Mouse (Mus musculus) stomach, embryonic 16.5 days (tissue): ENCODE measurements around the gene Tardbp. TPM values are rescaled to one million over a fixed set of nuclear protein-coding genes. Genes with fewer than 3 reads are reported as not detected.
A peak's percentile ranks its signal among the peaks of the same experiment; 100 is the strongest.

Experiments
- ATAC-seq: fragments of 200-750 bp; cut with Nextera tagmentation; 2 replicates; pipeline ENCODE4 v1.8.0; 2017; ENCODE audit warnings: moderate number of reproducible peaks, moderate TSS enrichment; ENCODE audit not compliant: insufficient read depth, low FRiP score
- H3K27ac ChIP-seq: fragments of 300-500 bp; sonication (generic); 2 replicates; pipeline ENCODE4 v1.5.1; 2014; ENCODE audit warnings: low read length
- H3K27me3 ChIP-seq: fragments of 300-500 bp; sonication (generic); 2 replicates; pipeline ENCODE4 v1.6.1; 2014; ENCODE audit warnings: low read length, control low read depth, mixed read lengths; ENCODE audit not compliant: control insufficient read depth, insufficient read depth
- H3K36me3 ChIP-seq: fragments of 300-500 bp; sonication (generic); 2 replicates; pipeline ENCODE4 v1.6.1; 2014; ENCODE audit warnings: low read length; ENCODE audit not compliant: control insufficient read depth, insufficient read depth
- H3K4me1 ChIP-seq: fragments of 300-500 bp; sonication (generic); 2 replicates; pipeline ENCODE4 v1.6.1; 2014; ENCODE audit warnings: low read length, control low read depth, mixed read lengths; ENCODE audit not compliant: control insufficient read depth, insufficient read depth
- H3K4me2 ChIP-seq: fragments of 300-500 bp; sonication (generic); 2 replicates; pipeline ENCODE4 v1.6.1; 2014; ENCODE audit warnings: low read depth, low read length, mixed read lengths
- H3K4me3 ChIP-seq: fragments of 300-500 bp; sonication (generic); replicated peaks from 2 replicates; pipeline ENCODE4 v1.5.1; 2014; ENCODE audit warnings: mild to moderate bottlenecking, low read length
- H3K9ac ChIP-seq: fragments of 300-500 bp; sonication (generic); 2 replicates; pipeline ENCODE4 v1.6.1; 2014; ENCODE audit warnings: low read length
- H3K9me3 ChIP-seq: fragments of 300-500 bp; sonication (generic); replicated peaks from 2 replicates; pipeline ENCODE4 v1.6.1; 2016; ENCODE audit warnings: low read length, control low read depth; ENCODE audit not compliant: control insufficient read depth
- WGBS: fragments of 180-500 bp; shearing (Covaris S2); extraction: QIAGEN DNeasy Blood & Tissue Kit; methylation state at CpG from one replicate; pipeline ENCODE4 v1.1.7; 2014; 5-methylcytosine and 5-hydroxymethylcytosine counted together
- polyA plus RNA-seq: library from polyadenylated mRNA; unstranded; fragments of >200 nt; fragmentation: Nextera tagmentation; extraction: Ambion mirVana; gene quantifications from 2 replicates; pipeline ENCODE4 v1.2.1, GENCODE M21; 2015

Tardbp gene
- polyA plus RNA-seq, 1 experiment from 2014 or later = 284 TPM

- Histone ChIP-seq H3K4me1 (no peaks in the 10 kb centered on the region), H3K9ac (no peak overlapping the region), H3K4me2 (no peak overlapping the region), H3K27me3 (no peaks in the 10 kb centered on the region), H3K27ac (no peak overlapping the region), H3K9me3 (no peaks in the 10 kb centered on the region; the same call in 1 of the 2 replicates), H3K36me3 (peaks cover 37% of the 10 kb centered on the region), H3K4me3 (no peak overlapping the region)
- WGBS = 93% methylated on average over 12 of the region's 12 CpGs
- no peak for ATAC-seq
Measured at GRCm38 (mm10) chr4:148598826-148599225, 28.0 kb downstream of the Tardbp start.

GRCm38 (mm10) chr4:148596731-148597130 lies 30.1 kb downstream of the Tardbp start:
- WGBS = 95% methylated on average over 3 of the region's 3 CpGs
- H3K9me3 ChIP-seq = no peaks in the 10 kb centered on the region; the same call in 1 of the 2 replicates
- 0 out of 2 replicates have a peak, but pooled peaks cover 10% of the 10 kb centered on the region for H3K4me1 ChIP-seq
- no peak overlapping the region for H3K4me3 ChIP-seq
- H3K9ac ChIP-seq = no peak overlapping the region
- H3K27me3 ChIP-seq = no peaks in the 10 kb centered on the region
- no peak for ATAC-seq
- peaks cover 40% of the 10 kb centered on the region for H3K36me3 ChIP-seq
- H3K27ac ChIP-seq = no peak overlapping the region
- no peak overlapping the region for H3K4me2 ChIP-seq

- Histone ChIP-seq H3K27me3 (no peaks in the 10 kb centered on the region), H3K36me3 (peaks cover 40% of the 10 kb centered on the region), H3K9me3 (no peaks in the 10 kb centered on the region; the same call in 1 of the 2 replicates), H3K4me3 (no peak overlapping the region), H3K4me1 (0 out of 2 replicates have a peak, but pooled peaks cover 10% of the 10 kb centered on the region), H3K4me2 (no peak overlapping the region), H3K9ac (no peak overlapping the region), H3K27ac (no peak overlapping the region)
- no peak for ATAC-seq
- 86% methylated on average over 6 of the region's 6 CpGs for WGBS
Measured at GRCm38 (mm10) chr4:148595916-148596315, 30.9 kb downstream of the Tardbp start.

- WGBS = 94% methylated on average over 11 of the region's 11 CpGs
- H3K36me3 ChIP-seq = peaks cover 40% of the 10 kb centered on the region
Measured at GRCm38 (mm10) chr4:148593996-148594395, 32.8 kb downstream of the Tardbp start.

GRCm38 (mm10) chr4:148591637-148592380 lies 35.0 kb downstream of the Tardbp start:
- Histone ChIP-seq H3K27me3 (no peaks in the 10 kb centered on the region), H3K4me1 (peaks cover 10% of the 10 kb centered on the region; the same call in 1 of the 2 replicates), H3K4me2 (peak overlapping the region; percentile 92), H3K36me3 (peaks cover 27% of the 10 kb centered on the region), H3K9ac (peak overlapping the region; percentile 90), H3K4me3 (peak overlapping the region; percentile 94), H3K27ac (0 out of 2 replicates have a peak overlapping the region, but pooled peaks have one; percentile 38), H3K9me3 (no peaks in the 10 kb centered on the region)
- no peak; the same call in 1 of the 2 replicates for ATAC-seq
- WGBS = under 1% methylated on average over 53 of the region's 53 CpGs

More at GRCm38 (mm10) chr4:148593996-148594395, 32.8 kb downstream of the Tardbp start:
- no peak overlapping the region for H3K4me3 ChIP-seq
- no peaks in the 10 kb centered on the region for H3K27me3 ChIP-seq
- H3K4me2 ChIP-seq = no peak overlapping the region
- H3K27ac ChIP-seq = no peak overlapping the region
- no peak overlapping the region for H3K9ac ChIP-seq
- H3K4me1 ChIP-seq = peaks cover 10% of the 10 kb centered on the region; the same call in 1 of the 2 replicates
- no peak for ATAC-seq
- no peaks in the 10 kb centered on the region; the same call in 1 of the 2 replicates for H3K9me3 ChIP-seq

GRCm38 (mm10) chr4:148591171-148591630 lies 35.6 kb downstream of the Tardbp start, which contains the start of gene Srm:
Gene Srm (plus strand): TSS chr4:148591503.
- Histone ChIP-seq H3K4me3 (peak within 1 kb of the TSS; percentile 94), H3K4me2 (peak within 1 kb of the TSS; percentile 92), H3K9me3 (no peaks in the 10 kb centered on the region), H3K27me3 (no peaks in the 10 kb centered on the region), H3K9ac (peak within 1 kb of the TSS; percentile 90), H3K27ac (peak within 1 kb of the TSS; percentile 72), H3K4me1 (peaks cover 10% of the 10 kb centered on the region; the same call in 1 of the 2 replicates), H3K36me3 (peaks cover 21% of the 10 kb centered on the region)
- peak; percentile 99 for ATAC-seq
- under 1% methylated on average over 50 of the region's 50 CpGs for WGBS

GRCm38 (mm10) chr4:148590421-148591170 lies 36.2 kb downstream of the Tardbp start:
- Histone ChIP-seq H3K9me3 (no peaks in the 10 kb centered on the region), H3K4me1 (peaks cover 10% of the 10 kb centered on the region; the same call in 1 of the 2 replicates), H3K9ac (peak overlapping the region; percentile 64), H3K36me3 (peaks cover 15% of the 10 kb centered on the region), H3K4me3 (peak overlapping the region; percentile 94), H3K27ac (peak overlapping the region; percentile 72), H3K4me2 (peak overlapping the region; percentile 64), H3K27me3 (no peaks in the 10 kb centered on the region)
- WGBS = 3% methylated on average over 18 of the region's 18 CpGs
- no peak for ATAC-seq

GRCm38 (mm10) chr4:148589565-148589964 lies 37.3 kb downstream of the Tardbp start:
- ATAC-seq = peak; percentile 38; the same call in 1 of the 2 replicates
- Histone ChIP-seq H3K27me3 (no peaks in the 10 kb centered on the region), H3K4me3 (no peak overlapping the region), H3K36me3 (peaks cover 11% of the 10 kb centered on the region), H3K27ac (no peak overlapping the region), H3K4me1 (peaks cover 10% of the 10 kb centered on the region; the same call in 1 of the 2 replicates), H3K9ac (no peak overlapping the region; the same call in 1 of the 2 replicates), H3K9me3 (no peaks in the 10 kb centered on the region), H3K4me2 (peak overlapping the region; percentile 2; the same call in 1 of the 2 replicates)
- WGBS = 44% methylated on average over 7 of the region's 8 CpGs
